30 mouse cellular contexts compared by ENCODE assay signal in the genomic region with DNA sequence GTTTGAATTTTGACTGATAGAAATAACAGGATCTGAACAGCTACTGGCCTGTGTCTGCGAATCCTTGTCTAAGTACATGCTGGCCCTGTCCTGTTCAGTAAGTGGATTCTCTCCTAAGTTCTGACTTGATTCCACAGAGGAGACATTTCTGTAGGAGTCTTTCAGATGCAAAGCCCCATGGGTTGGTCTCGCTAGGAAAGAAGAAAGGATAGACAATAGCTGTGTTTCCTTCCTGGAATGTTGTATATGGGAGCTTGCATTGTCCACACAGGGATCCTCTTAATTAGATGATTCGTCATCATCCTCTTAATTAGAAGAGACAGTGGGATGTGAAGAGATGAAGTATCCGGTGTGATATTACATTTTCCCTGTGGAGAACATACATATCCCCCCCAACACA. TPM values are rescaled to one million over a fixed set of nuclear protein-coding genes. Genes with fewer than 3 reads are reported as not detected.
DNase-seq lines count a peak whose midpoint lies in the region; ATAC-seq and TF ChIP-seq lines count a peak whose summit lies in the region.
"Had no signal": no experiment of that assay in that cellular context is flagged by ENCODE, and none has a peak within 500 bp of the region (broad histone marks: within the 10 kb centered on the region; RNA-seq: fewer than 3 reads in every experiment).

No protein-coding gene starts in this region.

- no peak overlapping the region for H3K4me3 ChIP-seq in heart, embryonic 10.5 days
- H3K4me3 ChIP-seq in heart, adult 2 months, result no peak overlapping the region
- H3K4me3 ChIP-seq in midbrain, embryonic 11.5 days (ENCODE audit: low read depth, low read length), result no peak overlapping the region
- H3K4me3 ChIP-seq in midbrain, embryonic 15.5 days, result no peak overlapping the region
- H3K4me3 ChIP-seq: embryonic facial prominence, embryonic 12.5 days; embryonic facial prominence, embryonic 15.5 days; gastrocnemius, adult 2 months; heart, embryonic 12.5 days; heart, embryonic 15.5 days; hindbrain, embryonic 10.5 days; hindbrain, embryonic 13.5 days had no signal

- no peak overlapping the region for H3K9ac ChIP-seq in heart, adult 2 months (ENCODE audit: low read depth, low read length)
- H3K9ac ChIP-seq in midbrain, embryonic 11.5 days (ENCODE audit: low read length), result no peak overlapping the region
- no peak overlapping the region for H3K9ac ChIP-seq in midbrain, embryonic 15.5 days
- H3K9ac ChIP-seq: embryonic facial prominence, embryonic 12.5 days; embryonic facial prominence, embryonic 15.5 days; forebrain, postnatal 0 days; heart, embryonic 12.5 days; heart, embryonic 15.5 days; hindbrain, embryonic 13.5 days had no signal

- H3K27ac ChIP-seq in heart, embryonic 10.5 days, result no peak overlapping the region
- no peak overlapping the region for H3K27ac ChIP-seq in heart, adult 2 months
- no peak overlapping the region for H3K27ac ChIP-seq in midbrain, embryonic 11.5 days (ENCODE audit: low read depth, low read length)
- no peak overlapping the region for H3K27ac ChIP-seq in midbrain, embryonic 15.5 days
- H3K27ac ChIP-seq: embryonic facial prominence, embryonic 12.5 days; embryonic facial prominence, embryonic 15.5 days; gastrocnemius, adult 2 months; heart, embryonic 15.5 days; hindbrain, embryonic 10.5 days; hindbrain, embryonic 13.5 days had no signal

- H3K4me2 ChIP-seq in midbrain, embryonic 11.5 days, result no peak overlapping the region
- no peak overlapping the region for H3K4me2 ChIP-seq in midbrain, embryonic 15.5 days
- H3K4me2 ChIP-seq: embryonic facial prominence, embryonic 12.5 days; embryonic facial prominence, embryonic 15.5 days; heart, embryonic 12.5 days; heart, embryonic 15.5 days; hindbrain, embryonic 13.5 days had no signal

- no peaks in the 10 kb centered on the region for H3K9me3 ChIP-seq in heart, embryonic 10.5 days
- H3K9me3 ChIP-seq in midbrain, embryonic 11.5 days (ENCODE audit: control insufficient read depth, low read length), result no peaks in the 10 kb centered on the region
- no peaks in the 10 kb centered on the region for H3K9me3 ChIP-seq in midbrain, embryonic 15.5 days
- H3K9me3 ChIP-seq: embryonic facial prominence, embryonic 12.5 days; embryonic facial prominence, embryonic 15.5 days; G1E; heart, embryonic 12.5 days; heart, embryonic 15.5 days; hindbrain, embryonic 10.5 days; hindbrain, embryonic 13.5 days had no signal

- intact Hi-C loops in heart, adult 2 months (cut with DNase I), result no loop called here

- no peak for TF ChIP-seq EP300 in heart, adult 2 months (IDR thresholded peaks at IDR 0.05; ENCODE audit: insufficient read depth, low read depth, low read length)

- no peaks in the 10 kb centered on the region for H3K36me3 ChIP-seq in heart, embryonic 10.5 days
- H3K36me3 ChIP-seq in heart, adult 2 months (ENCODE audit: control insufficient read depth, insufficient read depth, low read length), result no peaks in the 10 kb centered on the region
- no peaks in the 10 kb centered on the region for H3K36me3 ChIP-seq in midbrain, embryonic 11.5 days (ENCODE audit: control insufficient read depth, insufficient read depth, low read length)
- H3K36me3 ChIP-seq in midbrain, embryonic 15.5 days (replicated peaks), result no peaks in the 10 kb centered on the region
- H3K36me3 ChIP-seq: embryonic facial prominence, embryonic 12.5 days; embryonic facial prominence, embryonic 15.5 days; G1E; heart, embryonic 12.5 days; heart, embryonic 15.5 days; hindbrain, embryonic 10.5 days had no signal

- peak; percentile 33 for DNase-seq in heart, embryonic 10.5 days (ENCODE audit: low spot score)
- DNase-seq in heart, adult 2 months, result no peak
- peak; percentile 21 for DNase-seq in midbrain, embryonic 11.5 days (ENCODE audit: low spot score, missing footprints)
- peak; percentile 63 for DNase-seq in R1 (ENCODE audit: low read depth, low spot score)
- no peak for DNase-seq in layer of hippocampus, adult 9-10 months (ENCODE audit: low spot score)
- DNase-seq: adrenal gland, postnatal 10 days; adrenal gland, postnatal 36 days; B cell, adult 2 months; cerebellum, adult 18-20 months; cerebellum, adult 9-11 months; forebrain, postnatal 0 days; gastrocnemius, adult 2 months; gastrocnemius, postnatal 14 days; heart, postnatal 10 days; heart, postnatal 36 days had no signal

- TF ChIP-seq CTCF in heart, adult 2 months (IDR thresholded peaks at IDR 0.05), result no peak

- H3K79me2 ChIP-seq in heart, adult 2 months (replicated peaks; ENCODE audit: control insufficient read depth, insufficient read depth, low read length), result no peaks in the 10 kb centered on the region

- ATAC-seq in midbrain, embryonic 11.5 days (ENCODE audit: low FRiP score), result no peak
- ATAC-seq in midbrain, embryonic 15.5 days (replicated peaks), result no peak
- ATAC-seq: forebrain, embryonic 14.5 days; forebrain, postnatal 0 days; hindbrain, embryonic 16.5 days; intestine, postnatal 0 days had no signal

- H3K27me3 ChIP-seq in heart, embryonic 10.5 days (ENCODE audit: insufficient read depth, poor library complexity, severe bottlenecking), result 0 out of 2 replicates have a peak, but pooled peaks cover 6% of the 10 kb centered on the region
- H3K27me3 ChIP-seq in heart, adult 2 months (ENCODE audit: control insufficient read depth, insufficient read depth, low read length), result no peaks in the 10 kb centered on the region
- no peaks in the 10 kb centered on the region for H3K27me3 ChIP-seq in midbrain, embryonic 11.5 days (ENCODE audit: control insufficient read depth, insufficient read depth, low read length)
- no peaks in the 10 kb centered on the region for H3K27me3 ChIP-seq in midbrain, embryonic 15.5 days (replicated peaks)
- H3K27me3 ChIP-seq: CH12.LX; embryonic facial prominence, embryonic 12.5 days; embryonic facial prominence, embryonic 15.5 days; heart, embryonic 12.5 days; heart, embryonic 15.5 days; hindbrain, embryonic 13.5 days had no signal

- TF ChIP-seq POLR2A in heart, adult 2 months (IDR thresholded peaks at IDR 0.05; ENCODE audit: insufficient read depth, low read depth, low read length), result no peak

- WGBS in heart, embryonic 10.5 days, result 86% methylated on average over 4 of the region's 4 CpGs
- WGBS in heart, adult 2 months, result 83% methylated on average over 4 of the region's 4 CpGs
- 92% methylated on average over 4 of the region's 4 CpGs for WGBS in midbrain, embryonic 11.5 days
- WGBS in midbrain, embryonic 15.5 days, result 82% methylated on average over 4 of the region's 4 CpGs

- peaks cover 12% of the 10 kb centered on the region; the same call in 1 of the 2 replicates for H3K4me1 ChIP-seq in heart, embryonic 10.5 days
- no peaks in the 10 kb centered on the region for H3K4me1 ChIP-seq in heart, adult 2 months (ENCODE audit: control insufficient read depth, insufficient read depth, low read length)
- no peaks in the 10 kb centered on the region for H3K4me1 ChIP-seq in midbrain, embryonic 11.5 days (ENCODE audit: control insufficient read depth, insufficient read depth, low read length)
- no peaks in the 10 kb centered on the region for H3K4me1 ChIP-seq in midbrain, embryonic 15.5 days
- H3K4me1 ChIP-seq: embryonic facial prominence, embryonic 12.5 days; embryonic facial prominence, embryonic 15.5 days; heart, embryonic 12.5 days; heart, embryonic 15.5 days; hindbrain, embryonic 13.5 days had no signal

RNA-seq across cellular contexts. Expression of gene Sult6b2, which starts 42.6 kb away (rescaled TPM):
- 0.06 TPM in 1 of 2 replicates, not detected in the other for polyA plus RNA-seq in heart, embryonic 10.5 days (2016; fragmentation: Nextera tagmentation; extraction: Ambion mirVana)
- total RNA-seq in heart, adult 2 months (2021), result not detected
- 0.12 TPM in 2 replicates for polyA plus RNA-seq in heart, adult 2 months (2012; rRNA removed)
- 0.14 and 0.16 TPM in 2 replicates for polyA plus RNA-seq in midbrain, embryonic 11.5 days (2014; fragmentation: Nextera tagmentation; extraction: Ambion mirVana)
- polyA plus RNA-seq in midbrain, embryonic 15.5 days (2015; fragmentation: Nextera tagmentation; extraction: Ambion mirVana), result 0.17 and 0.38 TPM in 2 replicates
- total RNA-seq: adrenal gland, adult 18-20 months; adrenal gland, postnatal 10 days; adrenal gland, postnatal 36 days; common myeloid progenitor, adult 5-6 weeks; gastrocnemius, adult 2 months; gastrocnemius, postnatal 14 days; gastrocnemius, postnatal 4 days; heart, postnatal 10 days had no signal
- polyA plus RNA-seq: embryonic facial prominence, embryonic 12.5 days; embryonic facial prominence, embryonic 15.5 days; G1E; heart, embryonic 15.5 days had no signal

Comparison
In these comparisons a context has a peak if more than half of its experiments do, and no peak if none do; other contexts are left out.
1. DNase-seq: peak in heart, embryonic 10.5 days (single experiment), midbrain, embryonic 11.5 days (single experiment) and R1 (single experiment); none in heart, adult 2 months (0 of 2) and layer of hippocampus, adult 9-10 months (single experiment).